Mouse (Mus musculus): ENCODE measurements around the gene Tmem189. TPM values are rescaled to one million over a fixed set of nuclear protein-coding genes. Genes with fewer than 3 reads are reported as not detected.

Tmem189 gene
- total and polyA plus RNA-seq, 3 experiments, result 21.7 to 46.5 TPM; not detected in 1

DNA sequence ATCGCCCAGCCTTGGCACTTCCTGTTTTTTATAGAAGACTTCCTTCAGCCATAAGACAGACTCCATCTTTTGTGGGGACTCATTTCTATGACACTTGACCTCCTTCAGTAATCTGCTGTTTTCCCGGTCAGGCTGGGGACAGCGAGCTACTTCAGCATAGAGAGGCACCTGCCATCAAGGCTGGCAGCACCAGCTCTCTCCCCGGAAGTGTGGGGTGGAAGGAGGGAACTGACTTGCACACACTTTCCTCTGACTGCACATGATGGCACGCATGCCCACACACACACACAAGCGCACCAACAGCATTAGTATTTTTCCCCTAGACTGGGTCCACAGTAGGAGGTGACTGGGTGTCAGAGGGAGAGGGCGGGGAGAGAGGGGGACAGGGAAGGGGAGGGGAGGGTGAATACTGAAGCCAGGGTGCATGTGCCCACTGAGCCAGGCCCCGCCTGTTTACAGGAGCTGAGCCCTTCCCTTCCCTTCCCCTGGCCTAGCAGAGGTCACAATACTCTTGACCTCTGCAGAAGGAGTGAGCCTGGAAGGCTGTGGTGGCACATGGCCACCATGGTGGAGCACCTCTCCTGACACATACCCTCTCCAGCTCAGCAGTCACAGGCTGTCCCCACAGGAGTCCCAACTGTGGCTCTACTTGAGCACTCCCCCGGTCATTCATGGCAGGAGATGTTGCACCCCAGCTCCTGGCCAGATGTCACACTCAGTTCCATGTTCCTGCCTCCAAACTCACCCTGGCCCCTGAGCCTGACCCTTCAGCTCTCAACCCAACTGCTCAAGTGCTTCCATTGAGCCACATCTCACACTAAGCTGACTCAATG, 68.2 kb downstream of the Tmem189 start:
- peaks cover 0 to 12% of the 10 kb centered on the region in 2 experiments; a peak in 3 of 4 replicates for H3K36me3 ChIP-seq (ENCODE audit: control insufficient read depth in 1 of 2, insufficient read depth in 2 of 2, low read length in 2 of 2)
- no peak overlapping the region for H3K9ac ChIP-seq (ENCODE audit: control insufficient read depth, low read depth, low read length, poor library complexity, severe bottlenecking)
- H3K9me3 ChIP-seq (replicated peaks; ENCODE audit: insufficient read depth, low read length), result no peaks in the 10 kb centered on the region
- no peak for DNase-seq (ENCODE audit: low read depth, low spot score)
- H3K4me3 ChIP-seq (ENCODE audit: control insufficient read depth in 1 of 2, insufficient read depth in 1 of 2, low read depth in 2 of 2, low read length in 2 of 2), result no peak overlapping the region
- H3K79me2 ChIP-seq (ENCODE audit: control insufficient read depth, insufficient read depth, low read length, poor library complexity), result peaks cover 60% of the 10 kb centered on the region
- H3K27me3 ChIP-seq (ENCODE audit: control insufficient read depth in 1 of 2, insufficient read depth in 2 of 2, low read length in 2 of 2), result no peaks in the 10 kb centered on the region
- TF ChIP-seq MAZ (IDR thresholded peaks at IDR 0.05; ENCODE audit: low read depth, low read length), result no peak
- no peak for TF ChIP-seq MEF2A (IDR thresholded peaks at IDR 0.05; ENCODE audit: extremely low read depth, insufficient replicate concordance, low read depth, low read length, poor library complexity, severe bottlenecking)
- no peak for TF ChIP-seq ZKSCAN1 (IDR thresholded peaks at IDR 0.05; ENCODE audit: low read depth, low read length)
- TF ChIP-seq SIN3A (IDR thresholded peaks at IDR 0.05; ENCODE audit: low read length), result no peak
- no peak for TF ChIP-seq MXI1 (IDR thresholded peaks at IDR 0.05; ENCODE audit: low read depth, low read length)
- TF ChIP-seq BHLHE40 (IDR thresholded peaks at IDR 0.05; ENCODE audit: borderline replicate concordance, low read depth, low read length), result no peak
- TF ChIP-seq CTCF (IDR thresholded peaks at IDR 0.05 in 2 of 3, conservative IDR thresholded peaks at IDR 0.05 in 1 of 3; ENCODE audit: control insufficient read depth in 1 of 3, insufficient read depth in 1 of 3, low read depth in 2 of 3, low read length in 3 of 3, poor library complexity in 1 of 3, severe bottlenecking in 1 of 3), result no peak
- no peak for TF ChIP-seq ZMIZ1 (IDR thresholded peaks at IDR 0.05; ENCODE audit: low read depth, low read length)
- TF ChIP-seq KAT2A (conservative IDR thresholded peaks at IDR 0.05; ENCODE audit: low read depth, low read length), result no peak
- TF ChIP-seq ELF1 (IDR thresholded peaks at IDR 0.05; ENCODE audit: low read depth, low read length), result no peak
- no peak for TF ChIP-seq MYB (IDR thresholded peaks at IDR 0.05; ENCODE audit: low read depth, low read length)
- no peak for TF ChIP-seq UBTF (IDR thresholded peaks at IDR 0.05; ENCODE audit: borderline replicate concordance, insufficient read depth, low read depth, low read length)
- no peak for TF ChIP-seq USF1 (IDR thresholded peaks at IDR 0.05; ENCODE audit: low read depth, low read length)
- TF ChIP-seq POLR2A (IDR thresholded peaks at IDR 0.05; ENCODE audit: control insufficient read depth in 1 of 2, insufficient read depth in 1 of 2, low read depth in 1 of 2, low read length in 2 of 2, poor library complexity in 1 of 2), result no peak
- no peak for TF ChIP-seq MAX (IDR thresholded peaks at IDR 0.05; ENCODE audit: low read length)
- TF ChIP-seq MYC (IDR thresholded peaks at IDR 0.05; ENCODE audit: low read depth, low read length), result no peak
- TF ChIP-seq ETS1 (IDR thresholded peaks at IDR 0.05; ENCODE audit: low read depth, low read length), result no peak
- no peak overlapping the region for H3K27ac ChIP-seq (ENCODE audit: control insufficient read depth, low read depth, low read length)
- no peaks in the 10 kb centered on the region for H3K4me1 ChIP-seq (ENCODE audit: control insufficient read depth in 1 of 2, insufficient read depth in 2 of 2, low read length in 2 of 2)

DNA sequence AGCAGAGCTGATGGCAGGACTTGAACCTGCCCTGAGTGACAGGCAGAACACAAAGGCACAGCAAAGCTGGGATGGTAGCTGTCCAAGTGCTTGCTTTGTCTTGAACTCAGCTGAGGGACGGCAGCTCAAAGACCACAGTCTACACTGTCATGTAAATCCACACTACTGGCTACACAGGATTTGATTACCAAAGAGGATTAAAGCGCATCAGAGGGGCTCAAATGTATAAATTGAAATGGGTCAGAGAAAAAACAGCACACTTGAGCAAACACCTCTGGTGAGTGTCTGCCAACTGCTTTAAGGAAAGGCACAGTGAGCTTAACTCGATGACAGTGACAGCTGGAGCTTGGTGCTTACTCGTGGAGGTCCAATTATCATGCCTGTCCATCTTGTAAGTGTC, 72.2 kb downstream of the Tmem189 start:
- Histone ChIP-seq H3K4me3 (ENCODE audit: control insufficient read depth in 1 of 2, insufficient read depth in 1 of 2, low read depth in 2 of 2, low read length in 2 of 2) (no peak overlapping the region), H3K9me3 (replicated peaks; ENCODE audit: insufficient read depth, low read length) (no peaks in the 10 kb centered on the region), H3K36me3 (ENCODE audit: control insufficient read depth in 1 of 2, insufficient read depth in 2 of 2, low read length in 2 of 2) (peaks cover 0 to 17% of the 10 kb centered on the region in 2 experiments; a peak in 2 of 4 replicates), H3K9ac (ENCODE audit: control insufficient read depth, low read depth, low read length, poor library complexity, severe bottlenecking) (no peak overlapping the region), H3K27me3 (ENCODE audit: control insufficient read depth in 1 of 2, insufficient read depth in 2 of 2, low read length in 2 of 2) (no peaks in the 10 kb centered on the region), H3K79me2 (ENCODE audit: control insufficient read depth, insufficient read depth, low read length, poor library complexity) (peaks cover 34% of the 10 kb centered on the region), H3K4me1 (ENCODE audit: control insufficient read depth in 1 of 2, insufficient read depth in 2 of 2, low read length in 2 of 2) (no peaks in the 10 kb centered on the region), H3K27ac (ENCODE audit: control insufficient read depth, low read depth, low read length) (no peak overlapping the region)
- DNase-seq (ENCODE audit: low read depth, low spot score), result no peak
- TF ChIP-seq MAFK (IDR thresholded peaks at IDR 0.05; ENCODE audit: borderline replicate concordance, low read depth, low read length) (no peak), BHLHE40 (IDR thresholded peaks at IDR 0.05; ENCODE audit: borderline replicate concordance, low read depth, low read length) (no peak), JUND (IDR thresholded peaks at IDR 0.05; ENCODE audit: low read depth, low read length) (no peak), GATA1 (IDR thresholded peaks at IDR 0.05; ENCODE audit: low read depth, low read length) (no peak), RAD21 (IDR thresholded peaks at IDR 0.05; ENCODE audit: low read depth, low read length) (no peak), GABPA (IDR thresholded peaks at IDR 0.05; ENCODE audit: low read depth, low read length) (no peak), UBTF (IDR thresholded peaks at IDR 0.05; ENCODE audit: borderline replicate concordance, insufficient read depth, low read depth, low read length) (no peak), HCFC1 (IDR thresholded peaks at IDR 0.05; ENCODE audit: low read depth, low read length) (no peak), KAT2A (conservative IDR thresholded peaks at IDR 0.05; ENCODE audit: low read depth, low read length) (no peak), CTCF (IDR thresholded peaks at IDR 0.05 in 2 of 3, conservative IDR thresholded peaks at IDR 0.05 in 1 of 3; ENCODE audit: control insufficient read depth in 1 of 3, insufficient read depth in 1 of 3, low read depth in 2 of 3, low read length in 3 of 3, poor library complexity in 1 of 3, severe bottlenecking in 1 of 3) (no peak), MAZ (IDR thresholded peaks at IDR 0.05; ENCODE audit: low read depth, low read length) (no peak), TBP (IDR thresholded peaks at IDR 0.05; ENCODE audit: low read depth, low read length) (no peak), MAX (IDR thresholded peaks at IDR 0.05; ENCODE audit: low read length) (no peak), SMC3 (IDR thresholded peaks at IDR 0.05; ENCODE audit: low read depth, low read length) (no peak), TCF12 (IDR thresholded peaks at IDR 0.05; ENCODE audit: low read depth, low read length) (no peak), USF1 (IDR thresholded peaks at IDR 0.05; ENCODE audit: low read depth, low read length) (no peak)

Data from MEL (cell line).